Mouse (Mus musculus) NIH3T3 (cell line): ENCODE measurements at regions not wholly inside any gene's neighbourhood (a gene's known extent, or its start where the extent isn't known, plus 50 kb on each side); places are given as distances from the start of the nearest gene placed in this dataset.

Experiments
- DNase-seq: peaks from one replicate; pipeline ENCODE4 v3.0.0-alpha.2; 2012; ENCODE audit warnings: low read depth

DNA sequence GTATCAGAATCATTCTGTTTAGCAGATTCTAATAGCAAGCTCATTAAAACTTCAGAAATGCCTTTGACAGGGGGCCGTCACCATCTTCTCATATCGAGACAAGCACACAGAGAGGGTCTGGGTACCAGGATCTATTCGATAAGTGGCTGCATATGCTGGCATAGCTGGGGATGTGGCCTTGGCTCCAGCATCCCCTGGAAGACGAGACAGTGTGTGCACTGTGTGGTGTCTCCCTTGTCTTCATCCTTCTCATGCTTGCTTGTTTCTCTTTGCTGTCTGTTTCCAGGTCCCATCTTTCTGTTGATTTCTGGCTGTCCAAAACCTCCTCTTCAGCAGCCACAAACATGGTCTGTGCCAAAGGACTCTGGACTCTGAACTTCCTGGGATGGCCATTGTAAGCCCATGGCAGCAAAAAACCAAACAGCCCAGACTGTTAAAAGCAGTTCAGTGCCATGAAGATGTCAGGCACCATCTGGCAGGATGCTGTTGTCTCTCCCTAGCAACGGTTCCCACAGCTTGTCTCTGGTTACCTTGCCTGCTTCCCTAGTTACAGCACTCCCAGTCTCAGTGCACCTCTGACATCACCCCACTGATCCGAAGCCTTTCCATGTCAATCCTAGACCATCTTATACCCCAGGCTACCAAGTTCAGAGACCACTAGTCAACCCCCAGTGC is 56.5 kb downstream of the Kctd12 start:
- DNase-seq, result no peak

DNA sequence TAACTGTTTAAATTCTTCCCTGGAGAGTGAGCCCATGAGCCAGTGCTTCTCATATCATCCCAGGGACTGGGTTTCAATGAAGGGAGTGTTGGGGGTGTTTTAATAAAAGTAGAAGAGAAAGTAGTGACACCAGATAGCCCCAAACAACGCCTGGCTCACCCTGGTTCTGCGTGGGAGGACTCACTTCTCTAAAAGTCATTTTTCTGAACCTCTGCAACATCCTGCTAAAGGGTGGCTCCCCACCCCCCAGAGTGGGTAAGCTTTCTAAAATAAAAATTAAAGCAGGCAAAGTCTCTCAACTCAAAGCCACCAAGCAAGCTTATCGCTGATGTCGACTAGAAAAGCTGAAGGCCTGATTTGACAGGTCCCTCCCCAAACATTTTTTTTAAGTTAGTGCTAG is 57.8 kb downstream of the Kctd12 start:
- DNase-seq, result no peak

DNA sequence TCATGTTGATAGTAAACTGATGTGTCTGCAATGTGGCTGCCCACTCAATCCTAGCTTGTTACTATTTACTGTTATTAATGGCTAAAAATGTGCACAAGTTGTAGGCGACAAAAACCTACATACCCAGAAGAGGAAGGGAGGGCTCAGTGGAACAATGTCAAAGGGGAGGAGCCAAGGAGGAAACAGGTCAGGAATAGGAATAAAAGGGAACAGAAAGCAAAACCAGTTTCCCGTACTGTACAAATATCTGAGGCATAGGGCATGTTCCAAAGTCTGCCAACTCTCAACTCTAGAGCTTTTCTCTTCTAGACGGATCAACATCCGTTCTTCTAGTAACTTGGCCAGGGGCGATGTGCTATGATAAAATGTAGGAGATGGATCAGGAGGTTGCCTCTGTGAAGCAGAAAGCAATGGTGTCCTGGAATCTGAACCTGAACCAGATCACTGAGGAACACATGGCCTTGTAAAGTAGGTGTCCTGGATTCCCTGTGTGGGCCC is 59.9 kb downstream of the Kctd12 start:
- DNase-seq, result no peak

- DNase-seq, result no peak
Observed at GRCm38 (mm10) chr14:102920415-102920814, 62.0 kb downstream of the Kctd12 start.

DNA sequence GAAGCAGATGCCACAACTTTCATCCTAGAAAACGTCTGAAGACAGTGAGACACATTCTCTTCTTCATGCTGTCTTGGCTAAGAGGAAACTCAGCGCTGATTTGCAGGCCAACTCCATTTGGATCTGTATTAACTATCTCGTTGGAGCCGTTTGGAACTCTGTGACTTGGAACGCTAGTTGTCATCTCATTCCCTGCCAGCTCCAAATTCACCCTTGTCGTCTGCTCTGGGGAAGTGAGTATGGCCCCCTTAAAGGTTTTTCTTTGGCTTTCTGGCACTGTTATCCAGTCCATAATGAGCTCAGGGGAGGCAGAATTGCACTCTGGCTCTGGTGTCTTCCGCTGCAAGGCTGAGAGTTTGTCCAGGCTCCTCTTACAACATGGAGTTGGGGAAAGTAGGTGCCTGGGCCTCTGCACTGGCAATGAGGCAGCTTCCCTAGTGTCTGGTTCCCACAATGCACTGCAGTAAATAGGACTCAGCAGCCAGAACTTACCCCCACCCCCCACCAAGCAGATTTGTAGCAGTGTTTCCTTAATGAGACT is 63.1 kb downstream of the Kctd12 start:
- DNase-seq, result no peak

DNA sequence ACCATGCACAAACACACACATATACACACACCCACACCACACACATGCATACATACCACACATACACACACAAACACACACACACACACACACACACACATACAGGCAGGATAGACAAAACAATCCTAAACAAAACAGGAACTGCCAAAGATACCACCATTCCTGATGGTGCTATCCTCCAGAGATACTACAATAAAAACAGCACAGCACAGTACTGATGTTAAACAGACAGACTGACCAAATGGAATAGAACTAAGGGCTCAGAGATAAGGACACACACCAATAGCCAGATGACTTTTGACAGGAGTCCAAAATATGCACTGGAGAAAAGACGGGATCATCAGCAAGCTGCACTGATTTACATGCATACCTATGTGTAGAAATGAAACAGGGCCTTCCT is 64.5 kb downstream of the Kctd12 start:
- no peak for DNase-seq

GRCm38 (mm10) chr14:102915918-102916317 is 66.5 kb downstream of the Kctd12 start:
- DNase-seq, result no peak

DNA sequence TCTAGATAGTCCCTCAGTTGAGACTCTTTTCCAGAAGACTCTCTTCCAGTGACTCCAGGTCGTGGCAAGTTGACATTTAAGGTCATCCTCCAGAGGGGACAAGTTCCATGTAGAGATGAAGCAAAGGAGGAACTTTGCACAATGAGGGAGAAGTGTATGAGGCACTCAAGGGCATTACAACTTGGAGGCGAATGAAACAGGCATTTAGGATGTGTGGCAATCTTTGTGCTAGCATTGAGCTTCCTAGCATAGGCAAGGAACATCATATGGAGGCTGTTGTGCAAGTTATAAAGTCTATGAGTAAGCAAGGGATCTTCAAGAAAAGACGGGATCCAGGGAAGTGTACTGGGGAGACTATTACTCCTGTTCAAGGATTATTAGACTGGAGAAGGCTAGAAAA is 70.9 kb downstream of the Kctd12 start:
- DNase-seq, result no peak

- no peak for DNase-seq
Observed at GRCm38 (mm10) chr14:102908990-102909389, 73.4 kb downstream of the Kctd12 start.

DNA sequence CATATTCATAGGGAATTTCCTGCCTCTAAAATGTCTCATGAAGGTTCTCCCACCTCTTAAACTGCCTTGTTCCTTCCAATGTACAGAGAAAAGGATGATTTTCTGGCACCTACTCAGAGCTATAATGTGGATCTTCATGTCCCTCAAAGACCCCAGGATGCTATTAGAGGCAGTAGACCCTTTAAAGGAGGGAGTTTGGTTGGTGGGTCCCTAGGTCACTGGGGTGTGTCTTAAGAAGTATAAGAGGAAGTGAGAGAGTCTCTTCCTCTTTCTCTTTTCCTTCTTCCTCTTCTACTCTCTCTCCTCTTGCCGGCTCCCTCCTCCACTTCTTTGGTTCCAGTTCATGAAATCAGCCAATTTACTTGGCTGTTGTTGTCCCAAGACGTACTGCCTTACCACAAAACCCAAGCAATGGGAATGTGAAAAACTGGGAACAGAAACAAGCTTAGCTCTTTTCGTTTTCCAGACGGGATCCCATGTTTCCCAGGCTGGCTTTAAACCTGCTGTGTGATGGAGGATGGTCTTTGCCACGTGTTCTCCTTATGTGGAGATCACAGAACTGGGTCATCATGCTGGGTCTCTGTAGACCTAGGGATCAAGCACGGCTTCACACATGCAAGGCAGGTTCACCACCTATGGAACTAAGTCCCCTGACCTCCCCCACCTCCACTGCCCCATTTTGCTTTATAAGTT is 74.9 kb downstream of the Kctd12 start:
- DNase-seq, result no peak

DNA sequence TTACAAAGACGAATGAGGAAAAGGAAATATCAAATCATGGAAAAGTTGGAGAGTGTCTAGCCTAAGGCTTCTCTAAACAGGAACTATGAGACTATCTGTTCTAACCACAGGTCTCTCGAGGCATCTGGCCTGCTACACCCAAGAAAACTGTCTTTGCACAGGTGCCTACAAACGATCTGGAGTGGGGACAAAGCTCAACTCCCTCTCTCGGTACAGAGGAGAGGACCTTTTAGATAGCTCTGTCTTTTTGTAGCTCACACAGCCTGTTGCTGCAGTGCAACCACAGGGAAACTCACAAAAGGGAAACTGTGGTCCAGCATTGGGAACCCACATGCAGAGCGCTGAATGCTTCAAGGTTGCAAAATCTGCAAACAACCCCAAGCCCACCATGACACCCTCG is 75.6 kb downstream of the Kctd12 start:
- no peak for DNase-seq

- no peak for DNase-seq
Observed at GRCm38 (mm10) chr14:102906286-102906685, 76.2 kb downstream of the Kctd12 start.

DNA sequence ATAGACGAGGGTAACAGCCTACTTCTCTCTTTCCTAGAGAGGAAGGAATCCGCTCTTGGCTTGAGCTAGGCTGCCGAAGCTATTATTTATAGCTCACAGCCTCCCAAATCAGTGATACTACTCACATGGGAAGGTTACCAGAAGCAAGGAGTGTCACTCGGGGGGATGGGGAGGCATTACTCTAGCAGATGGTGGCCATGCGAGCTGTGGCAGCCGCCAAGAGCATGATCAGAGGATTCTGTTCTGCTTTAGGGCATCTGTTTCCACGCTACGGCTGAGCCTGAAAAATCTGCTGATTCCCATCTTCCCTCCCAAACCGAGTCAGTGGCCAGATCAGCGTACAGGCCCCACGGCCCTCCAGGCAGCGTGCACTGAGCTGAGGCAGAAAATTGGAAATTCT is 79.5 kb downstream of the Kctd12 start:
- DNase-seq, result no peak

DNA sequence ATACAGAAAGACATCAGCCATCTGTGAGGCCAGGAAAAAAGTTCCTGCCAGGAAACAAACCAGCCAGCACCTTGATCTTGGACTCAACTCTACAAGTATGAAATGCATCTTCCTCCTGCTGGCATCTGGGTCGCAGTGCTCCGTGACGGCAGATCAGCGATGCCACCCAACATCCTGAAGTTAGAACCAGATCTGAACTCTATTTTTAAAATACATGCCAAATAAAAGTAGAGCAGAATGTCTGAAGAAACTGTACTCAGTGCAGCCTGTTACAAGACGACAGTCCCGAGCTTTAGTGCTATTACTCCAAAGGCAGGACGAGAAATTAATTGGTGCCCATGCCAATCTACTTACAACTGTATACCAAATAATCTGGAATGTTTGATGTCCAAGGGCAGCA is 80.2 kb downstream of the Kctd12 start:
- no peak for DNase-seq

DNA sequence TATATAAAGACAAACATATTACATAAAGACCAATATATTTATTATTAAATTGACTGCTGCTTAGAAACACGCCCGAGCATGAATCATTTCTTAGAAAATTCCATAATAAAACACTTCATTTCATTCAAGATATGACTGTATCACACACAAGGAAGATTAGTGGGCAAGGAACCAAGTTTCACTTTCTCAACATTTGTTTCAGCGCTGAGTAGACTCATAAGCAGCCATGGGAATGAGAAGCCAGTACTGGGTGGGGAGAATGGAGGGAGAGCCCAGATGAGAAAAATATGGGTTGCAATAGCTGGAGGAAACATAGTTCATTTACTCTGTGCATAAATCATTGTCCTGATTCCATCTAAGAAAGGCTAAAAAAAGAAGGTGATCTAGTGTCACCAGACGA is 84.0 kb downstream of the Kctd12 start:
- peak; percentile 68 for DNase-seq

DNA sequence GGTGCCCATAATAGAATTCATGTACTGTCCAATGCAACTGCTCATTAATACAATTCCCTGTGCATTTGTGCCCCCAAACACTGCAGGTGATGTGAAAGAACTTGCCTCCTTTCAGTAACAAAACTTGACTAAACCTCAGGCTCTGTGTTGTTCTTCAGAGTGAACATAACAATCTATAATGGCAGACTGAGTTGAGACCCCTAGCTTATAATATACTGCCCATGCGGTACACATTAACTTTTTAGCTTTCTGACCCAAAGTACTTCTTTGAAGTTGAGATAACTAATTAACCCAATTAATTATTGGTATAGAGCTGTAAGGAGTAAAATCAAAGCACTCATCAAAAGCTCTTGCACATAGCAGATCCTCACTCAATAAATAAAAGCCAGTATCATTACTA is 85.4 kb downstream of the Kctd12 start:
- no peak for DNase-seq

DNA sequence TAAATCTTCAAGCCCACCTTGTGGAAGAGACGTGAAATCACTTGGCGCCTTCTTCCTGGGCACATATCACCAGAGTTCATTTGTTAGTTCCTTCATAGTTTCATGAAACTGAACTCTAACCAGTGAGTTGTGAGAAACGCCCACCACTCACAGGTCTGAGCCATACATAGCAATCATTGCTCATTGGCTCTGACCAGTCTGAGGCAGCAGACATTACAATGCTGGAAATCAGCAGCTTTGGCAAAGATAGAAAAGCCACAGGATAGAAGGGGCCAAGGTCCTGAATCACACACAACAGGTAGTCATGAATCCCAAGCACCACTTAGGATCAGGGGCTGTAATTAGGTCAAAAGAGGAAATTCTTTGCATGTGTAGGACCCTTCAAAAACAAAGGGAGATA is 85.9 kb downstream of the Kctd12 start:
- DNase-seq, result no peak

GRCm38 (mm10) chr14:102893241-102893640 is 89.2 kb downstream of the Kctd12 start:
- DNase-seq, result no peak

DNA sequence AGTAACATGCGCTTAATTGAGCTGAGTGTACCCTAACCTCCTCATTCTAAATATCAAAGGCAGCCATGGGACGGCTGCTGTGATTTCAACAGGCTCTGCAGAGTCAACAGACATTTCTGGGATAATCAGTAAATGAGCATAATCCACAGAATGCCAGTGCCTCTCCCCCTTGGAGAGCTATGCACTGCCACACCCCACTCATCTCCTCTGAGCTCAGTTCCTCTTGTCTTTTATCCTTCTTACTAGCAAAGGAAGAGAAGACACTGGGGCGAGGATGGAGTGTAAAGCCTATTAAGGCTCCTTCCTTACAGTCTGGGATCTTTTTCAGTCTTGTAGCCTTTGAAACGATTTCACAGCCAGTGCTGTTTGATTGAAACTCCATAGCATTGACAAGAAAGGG is 90.9 kb downstream of the Kctd12 start:
- no peak for DNase-seq

GRCm38 (mm10) chr14:102885240-102885598 is 97.2 kb downstream of the Kctd12 start:
- DNase-seq, result no peak

DNA sequence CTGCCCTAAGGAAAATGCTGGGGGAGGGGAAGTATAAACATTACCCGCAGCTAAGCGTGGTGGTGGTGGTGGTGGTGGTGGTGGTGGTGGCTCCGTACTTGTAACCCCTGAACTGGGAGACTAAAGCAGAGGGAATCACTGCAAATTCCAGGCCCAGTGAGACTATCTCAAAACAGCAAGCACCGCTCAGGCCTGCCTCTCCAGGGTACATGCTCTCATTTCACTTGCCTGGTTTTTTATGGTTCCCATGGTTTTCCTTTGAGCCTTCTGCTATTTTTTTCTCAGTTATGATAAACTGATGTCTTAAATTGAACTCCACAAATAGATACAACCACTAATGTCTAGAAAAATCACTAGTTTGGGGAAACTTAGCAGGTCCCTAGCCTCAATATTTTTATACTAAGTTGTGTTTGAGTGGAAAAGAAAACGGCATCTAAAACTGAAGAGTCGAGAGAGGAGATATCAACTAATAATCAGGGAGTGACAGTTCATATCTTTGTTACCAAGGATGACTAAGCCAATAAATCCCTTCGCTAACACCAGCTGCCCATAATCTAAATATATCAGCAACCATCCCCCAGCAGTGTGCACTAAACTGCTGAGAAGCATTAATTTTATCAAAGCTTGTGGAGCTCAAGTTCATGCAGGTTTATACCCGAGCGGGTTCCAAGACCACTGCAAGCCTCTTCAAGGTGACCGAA is 97.7 kb downstream of the Kctd12 start:
- no peak for DNase-seq

- no peak for DNase-seq
Observed at GRCm38 (mm10) chr14:102883344-102884122, 98.9 kb downstream of the Kctd12 start.
